23 mouse cellular contexts compared by ENCODE assay signal in the genomic region with DNA sequence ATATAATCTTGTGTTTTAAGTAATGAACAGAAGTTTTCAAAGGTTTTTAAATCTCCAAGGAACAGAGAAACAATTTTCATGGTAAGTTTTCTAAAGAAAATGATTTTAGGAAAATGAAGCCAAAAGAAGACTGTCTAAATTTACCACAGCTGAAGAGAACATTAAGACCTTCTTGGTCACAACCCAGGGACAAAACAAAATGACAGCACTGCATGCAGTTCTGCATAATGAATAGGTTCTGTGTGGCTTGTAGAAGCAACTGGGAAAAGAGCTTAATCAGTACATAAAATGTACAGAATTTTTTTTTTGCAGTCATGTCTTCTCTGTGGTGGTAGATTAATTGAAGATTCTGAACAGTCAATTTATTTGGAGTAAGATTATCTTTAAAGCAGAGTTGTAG.
DNase-seq lines count a peak whose midpoint lies in the region; ATAC-seq lines count a peak whose summit lies in the region.
"Had no signal": no experiment of that assay in that cellular context is flagged by ENCODE, and none has a peak within 500 bp of the region (broad histone marks: within the 10 kb centered on the region; RNA-seq: fewer than 3 reads in every experiment).

No protein-coding gene starts in this region.

- H3K4me1 ChIP-seq in embryonic facial prominence, embryonic 14.5 days (ENCODE audit: control insufficient read depth, insufficient read depth, low read length): no peaks in the 10 kb centered on the region
- no peaks in the 10 kb centered on the region for H3K4me1 ChIP-seq in embryonic facial prominence, embryonic 10.5 days
- H3K4me1 ChIP-seq: embryonic facial prominence, embryonic 12.5 days; forebrain, embryonic 12.5 days; forebrain, embryonic 15.5 days; hindbrain, embryonic 12.5 days; hindbrain, embryonic 15.5 days had no signal

- ATAC-seq in embryonic facial prominence, embryonic 14.5 days (ENCODE audit: low read depth): no peak
- ATAC-seq: activated CD4-positive, CD25-positive, alpha-beta regulatory T cell, adult 4 months; forebrain, embryonic 15.5 days had no signal

- peak; percentile 4 for DNase-seq in embryonic facial prominence, embryonic 14.5 days (ENCODE audit: low spot score)
- DNase-seq in embryonic facial prominence, embryonic 10.5 days (ENCODE audit: low spot score): no peak
- DNase-seq in layer of hippocampus, adult 9-11 months: peak; percentile 3
- DNase-seq in layer of hippocampus, postnatal 10 days (ENCODE audit: low spot score in 2 of 2): no peak
- peak; percentile 8 to 28 for DNase-seq in left cerebral cortex, adult 9 months (ENCODE audit: low spot score in 2 of 2)
- no peak for DNase-seq in left cerebral cortex, adult 8-10 months (ENCODE audit: low spot score in 2 of 2)
- peak; percentile 74 for DNase-seq in brain, adult 2 months (ENCODE audit: low read depth, low spot score)
- DNase-seq in neural tube, embryonic 10.5 days (ENCODE audit: extremely low spot score, low spot score): no peak
- DNase-seq: adrenal gland, adult 8-10 months; adrenal gland, postnatal 25 days; cerebellum, adult 18-20 months; cerebellum, adult 9-10 months; cerebellum, postnatal 14 days; gastrocnemius, postnatal 14 days; heart, adult 11 months had no signal

- H3K4me2 ChIP-seq in embryonic facial prominence, embryonic 14.5 days (ENCODE audit: low read depth, low read length): no peak overlapping the region
- H3K4me2 ChIP-seq: embryonic facial prominence, embryonic 12.5 days; forebrain, embryonic 12.5 days; forebrain, embryonic 15.5 days; heart, embryonic 11.5 days; hindbrain, embryonic 12.5 days; hindbrain, embryonic 15.5 days had no signal

- no peak overlapping the region for H3K27ac ChIP-seq in embryonic facial prominence, embryonic 14.5 days (replicated peaks; ENCODE audit: low read depth, low read length)
- no peak overlapping the region for H3K27ac ChIP-seq in embryonic facial prominence, embryonic 10.5 days (replicated peaks)
- H3K27ac ChIP-seq: embryonic facial prominence, embryonic 12.5 days; forebrain, embryonic 12.5 days; forebrain, embryonic 15.5 days; hindbrain, embryonic 12.5 days; hindbrain, embryonic 15.5 days had no signal

- no peak overlapping the region for H3K4me3 ChIP-seq in embryonic facial prominence, embryonic 14.5 days (ENCODE audit: low read depth, low read length)
- no peak overlapping the region for H3K4me3 ChIP-seq in embryonic facial prominence, embryonic 10.5 days
- H3K4me3 ChIP-seq: embryonic facial prominence, embryonic 12.5 days; erythroblast, embryonic 14.5 days; forebrain, embryonic 12.5 days; forebrain, embryonic 15.5 days; hindbrain, embryonic 12.5 days; hindbrain, embryonic 15.5 days had no signal

- no peak overlapping the region for H3K9ac ChIP-seq in embryonic facial prominence, embryonic 14.5 days (ENCODE audit: low read depth, low read length)
- H3K9ac ChIP-seq: embryonic facial prominence, embryonic 12.5 days; forebrain, embryonic 12.5 days; forebrain, embryonic 15.5 days; hindbrain, embryonic 12.5 days; hindbrain, embryonic 15.5 days had no signal

- no peaks in the 10 kb centered on the region for H3K36me3 ChIP-seq in embryonic facial prominence, embryonic 14.5 days (ENCODE audit: control insufficient read depth, insufficient read depth, low read length)
- H3K36me3 ChIP-seq in embryonic facial prominence, embryonic 10.5 days (replicated peaks): no peaks in the 10 kb centered on the region
- H3K36me3 ChIP-seq: embryonic facial prominence, embryonic 12.5 days; forebrain, embryonic 12.5 days; forebrain, embryonic 15.5 days; hindbrain, embryonic 12.5 days; hindbrain, embryonic 15.5 days had no signal

- H3K9me3 ChIP-seq in embryonic facial prominence, embryonic 14.5 days (ENCODE audit: control insufficient read depth, low read length): no peaks in the 10 kb centered on the region
- no peaks in the 10 kb centered on the region for H3K9me3 ChIP-seq in embryonic facial prominence, embryonic 10.5 days
- H3K9me3 ChIP-seq: embryonic facial prominence, embryonic 12.5 days; forebrain, embryonic 12.5 days; forebrain, embryonic 15.5 days; hindbrain, embryonic 12.5 days; hindbrain, embryonic 15.5 days had no signal

- H3K27me3 ChIP-seq in embryonic facial prominence, embryonic 14.5 days (replicated peaks; ENCODE audit: control insufficient read depth, insufficient read depth, low read length): no peaks in the 10 kb centered on the region
- no peaks in the 10 kb centered on the region for H3K27me3 ChIP-seq in embryonic facial prominence, embryonic 10.5 days (replicated peaks; ENCODE audit: low read depth, poor library complexity, severe bottlenecking)
- H3K27me3 ChIP-seq: embryonic facial prominence, embryonic 12.5 days; forebrain, embryonic 12.5 days; forebrain, embryonic 15.5 days; hindbrain, embryonic 12.5 days; hindbrain, embryonic 15.5 days had no signal

Comparison
In these comparisons a context has a peak if more than half of its experiments do, and no peak if none do; other contexts are left out.
1. DNase-seq: peak in embryonic facial prominence, embryonic 14.5 days (single experiment), layer of hippocampus, adult 9-11 months (single experiment), left cerebral cortex, adult 9 months (2 of 2) and brain, adult 2 months (single experiment); none in embryonic facial prominence, embryonic 10.5 days (single experiment), layer of hippocampus, postnatal 10 days (0 of 2), left cerebral cortex, adult 8-10 months (0 of 2) and neural tube, embryonic 10.5 days (single experiment).